Mouse (Mus musculus) liver, embryonic 15.5 days (tissue): Measurements from ENCODE around the gene 4933405L10Rik. TPM values are rescaled to one million over a fixed set of nuclear protein-coding genes. Genes with fewer than 3 reads are reported as not detected.

Experiments
- ATAC-seq: fragments of 200-750 bp; cut with Nextera tagmentation; 2 replicates; pipeline ENCODE4 v1.8.0; 2017; ENCODE audit warnings: moderate number of reproducible peaks, mild to moderate bottlenecking, moderate library complexity; ENCODE audit not compliant: insufficient read depth
- H3K27ac ChIP-seq: fragments of 300-500 bp; sonication (generic); replicated peaks from 2 replicates; pipeline ENCODE4 v1.5.1; 2015; ENCODE audit warnings: mild to moderate bottlenecking, inconsistent platforms
- H3K27me3 ChIP-seq: fragments of 300-500 bp; sonication (generic); 2 replicates; pipeline ENCODE4 v1.6.1; 2015; ENCODE audit warnings: mild to moderate bottlenecking, inconsistent platforms
- H3K36me3 ChIP-seq: fragments of 300-500 bp; sonication (generic); replicated peaks from 2 replicates; pipeline ENCODE4 v1.6.1; 2015; ENCODE audit warnings: moderate library complexity, mild to moderate bottlenecking, inconsistent platforms
- H3K4me1 ChIP-seq: fragments of 300-500 bp; sonication (generic); replicated peaks from 2 replicates; pipeline ENCODE4 v1.6.1; 2015; ENCODE audit warnings: inconsistent platforms
- H3K4me2 ChIP-seq: fragments of 300-500 bp; sonication (generic); 2 replicates; pipeline ENCODE4 v1.6.1; 2015; ENCODE audit warnings: moderate library complexity, mild to moderate bottlenecking, inconsistent platforms
- H3K4me3 ChIP-seq: fragments of 300-500 bp; sonication (generic); replicated peaks from 2 replicates; pipeline ENCODE4 v1.5.1; 2015; ENCODE audit warnings: mild to moderate bottlenecking, inconsistent platforms
- H3K9ac ChIP-seq: fragments of 300-500 bp; sonication (generic); 2 replicates; pipeline ENCODE4 v1.6.1; 2015; ENCODE audit warnings: moderate library complexity, mild to moderate bottlenecking, inconsistent platforms
- H3K9me3 ChIP-seq: fragments of 300-500 bp; sonication (generic); replicated peaks from 2 replicates; pipeline ENCODE4 v1.6.1; 2016; ENCODE audit warnings: inconsistent platforms
- whole genome bisulfite sequencing: fragments of 180-500 bp; shearing (Covaris S2); methylation state at CpG from one replicate; pipeline ENCODE4 v1.1.7; 2015; ENCODE audit warnings: mixed read lengths; ENCODE audit not compliant: insufficient replicate concordance; 5-methylcytosine and 5-hydroxymethylcytosine counted together
- polyA plus RNA-seq: library from polyadenylated mRNA; unstranded; fragments of >200 nt; fragmentation: Nextera tagmentation; extraction: Ambion mirVana; gene quantifications from 2 replicates; pipeline ENCODE4 v1.2.1, GENCODE M21; 2015

Gene 4933405L10Rik
- polyA plus RNA-seq, 1 experiment from 2014 or later = not detected

DNA sequence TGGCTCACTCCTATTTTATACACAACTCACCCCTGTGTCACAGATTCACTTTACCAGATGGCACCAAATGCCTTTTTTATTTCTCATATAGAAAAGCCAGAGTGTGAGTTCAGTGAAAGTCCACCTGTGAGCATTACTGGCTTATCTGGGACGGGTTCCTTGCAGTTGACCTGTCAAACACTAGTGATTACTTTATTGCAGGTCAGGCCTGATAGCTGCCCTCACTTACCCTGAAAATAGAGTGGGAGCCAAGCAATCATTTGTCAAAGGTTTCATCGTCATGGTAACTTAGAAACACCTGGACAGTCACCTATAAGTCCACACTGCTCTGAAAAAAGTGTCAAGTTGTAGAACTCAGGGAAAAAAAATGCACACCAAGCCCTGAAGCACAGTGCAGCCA, 47.2 kb downstream of the 4933405L10Rik start:
- no peak overlapping the region for H3K4me3 ChIP-seq
- WGBS = 60% methylated on average over 2 of the region's 2 CpGs
- no peaks in the 10 kb centered on the region for H3K9me3 ChIP-seq
- H3K27me3 ChIP-seq = no peaks in the 10 kb centered on the region; the same call in 1 of the 2 replicates
- no peaks in the 10 kb centered on the region for H3K36me3 ChIP-seq
- no peak overlapping the region for H3K4me2 ChIP-seq
- H3K9ac ChIP-seq = no peak overlapping the region
- H3K27ac ChIP-seq = no peak overlapping the region
- H3K4me1 ChIP-seq = peaks cover 29% of the 10 kb centered on the region
- no peak for ATAC-seq

- peak overlapping the region; percentile 36; the same call in 1 of the 2 replicates for H3K27ac ChIP-seq
- no peak for ATAC-seq
- WGBS = 6% methylated on average over 12 of the region's 12 CpGs
Measured at GRCm38 (mm10) chr8:105757796-105758276, 50.4 kb downstream of the 4933405L10Rik start.

GRCm38 (mm10) chr8:105758277-105759108, 51.0 kb downstream of the 4933405L10Rik start, which contains the start of gene Gfod2:
Gene Gfod2, minus strand, starts transcription at chr8:105758664.
- ATAC-seq = peak; percentile 99
- 1% methylated on average over 57 of the region's 57 CpGs for whole genome bisulfite sequencing
- peak within 1 kb of the TSS; percentile 69 for H3K9ac ChIP-seq

More at GRCm38 (mm10) chr8:105757796-105758276, 50.4 kb downstream of the 4933405L10Rik start:
- Histone ChIP-seq H3K4me1 (peaks cover 24% of the 10 kb centered on the region), H3K4me3 (peak overlapping the region; percentile 79), H3K36me3 (no peaks in the 10 kb centered on the region), H3K4me2 (peak overlapping the region; percentile 96), H3K9ac (peak overlapping the region; percentile 69), H3K27me3 (no peaks in the 10 kb centered on the region), H3K9me3 (no peaks in the 10 kb centered on the region)

More at GRCm38 (mm10) chr8:105758277-105759108, 51.0 kb downstream of the 4933405L10Rik start, which contains the start of gene Gfod2:
- H3K27me3 ChIP-seq = no peaks in the 10 kb centered on the region; the same call in 1 of the 2 replicates
- peak within 1 kb of the TSS; percentile 60 for H3K27ac ChIP-seq
- H3K4me3 ChIP-seq = peak within 1 kb of the TSS; percentile 79
- H3K36me3 ChIP-seq = no peaks in the 10 kb centered on the region
- H3K9me3 ChIP-seq = no peaks in the 10 kb centered on the region
- peaks cover 19% of the 10 kb centered on the region for H3K4me1 ChIP-seq
- peak within 1 kb of the TSS; percentile 96 for H3K4me2 ChIP-seq

Other genes starting within 250 kb of the 4933405L10Rik start
- gene Tppp3, start 236.1 kb upstream of the 4933405L10Rik start, polyA plus RNA-seq = 3.1 and 4.8 TPM in 2 replicates
- 1.9 and 2.3 TPM in 2 replicates for gene Zdhhc1, start 210.8 kb upstream of the 4933405L10Rik start, polyA plus RNA-seq
- 0.40 and 0.58 TPM in 2 replicates for gene Hsd11b2, start 188.9 kb upstream of the 4933405L10Rik start, polyA plus RNA-seq
- 52.4 and 59.4 TPM in 2 replicates for gene Atp6v0d1, start 141.6 kb upstream of the 4933405L10Rik start, polyA plus RNA-seq
- gene Ripor1, start 102.4 kb upstream of the 4933405L10Rik start, polyA plus RNA-seq = 7.1 and 7.2 TPM in 2 replicates
- 62.0 and 63.5 TPM in 2 replicates for gene Ctcf, start 71.1 kb upstream of the 4933405L10Rik start, polyA plus RNA-seq
- 0.18 TPM in 1 of 2 replicates, not detected in the other for gene Agrp, start 70.3 kb upstream of the 4933405L10Rik start, polyA plus RNA-seq
- 0.35 and 0.74 TPM in 2 replicates for gene Carmil2, start 21.4 kb upstream of the 4933405L10Rik start, polyA plus RNA-seq
- 22.4 and 23.6 TPM in 2 replicates for gene Acd, start 6.6 kb upstream of the 4933405L10Rik start, polyA plus RNA-seq
- gene Pard6a, start 6.5 kb upstream of the 4933405L10Rik start, polyA plus RNA-seq = 6.1 and 6.3 TPM in 2 replicates
- gene Enkd1, start 555 bp downstream of the 4933405L10Rik start, polyA plus RNA-seq = 4.4 and 5.2 TPM in 2 replicates
- gene Gfod2, start 51.0 kb downstream of the 4933405L10Rik start, polyA plus RNA-seq = 1.8 and 2.3 TPM in 2 replicates
- gene Ranbp10, start 119.7 kb downstream of the 4933405L10Rik start, polyA plus RNA-seq = 45.0 and 52.2 TPM in 2 replicates
- gene Tsnaxip1, start 120.1 kb downstream of the 4933405L10Rik start, polyA plus RNA-seq = 0.07 and 0.22 TPM in 2 replicates
- gene Cenpt, start 145.6 kb downstream of the 4933405L10Rik start, polyA plus RNA-seq = 20.3 and 22.7 TPM in 2 replicates
- 31.5 and 32.2 TPM in 2 replicates for gene Thap11, start 147.5 kb downstream of the 4933405L10Rik start, polyA plus RNA-seq
- gene Nutf2, start 152.9 kb downstream of the 4933405L10Rik start, polyA plus RNA-seq = 85.2 and 94.1 TPM in 2 replicates
- 15.3 and 15.5 TPM in 2 replicates for gene Edc4, start 173.2 kb downstream of the 4933405L10Rik start, polyA plus RNA-seq
- gene Nrn1l, start 185.9 kb downstream of the 4933405L10Rik start, polyA plus RNA-seq = not detected in 2 replicates
- gene Pskh1, start 192.8 kb downstream of the 4933405L10Rik start, polyA plus RNA-seq = 10.3 and 12.5 TPM in 2 replicates
- gene Ctrl, start 226.2 kb downstream of the 4933405L10Rik start, polyA plus RNA-seq = 0.20 and 0.36 TPM in 2 replicates
- 45.0 and 47.9 TPM in 2 replicates for gene Psmb10, start 230.8 kb downstream of the 4933405L10Rik start, polyA plus RNA-seq
- gene Lcat, start 235.7 kb downstream of the 4933405L10Rik start, polyA plus RNA-seq = 70.8 and 85.2 TPM in 2 replicates